Mouse (Mus musculus) testis, postnatal 10 days (tissue): ENCODE measurements around the gene Zcchc24.
"Not testable (repeated sequence)": the region's sequence is repeated elsewhere in the genome, so short reads cannot be mapped to it uniquely, and the experiment has no call there.

ENCODE experiments used
- DNase-seq: peaks from one replicate; pipeline ENCODE4 v3.0.0; 2021; ENCODE audit warnings: low spot score

The Zcchc24 gene

DNA sequence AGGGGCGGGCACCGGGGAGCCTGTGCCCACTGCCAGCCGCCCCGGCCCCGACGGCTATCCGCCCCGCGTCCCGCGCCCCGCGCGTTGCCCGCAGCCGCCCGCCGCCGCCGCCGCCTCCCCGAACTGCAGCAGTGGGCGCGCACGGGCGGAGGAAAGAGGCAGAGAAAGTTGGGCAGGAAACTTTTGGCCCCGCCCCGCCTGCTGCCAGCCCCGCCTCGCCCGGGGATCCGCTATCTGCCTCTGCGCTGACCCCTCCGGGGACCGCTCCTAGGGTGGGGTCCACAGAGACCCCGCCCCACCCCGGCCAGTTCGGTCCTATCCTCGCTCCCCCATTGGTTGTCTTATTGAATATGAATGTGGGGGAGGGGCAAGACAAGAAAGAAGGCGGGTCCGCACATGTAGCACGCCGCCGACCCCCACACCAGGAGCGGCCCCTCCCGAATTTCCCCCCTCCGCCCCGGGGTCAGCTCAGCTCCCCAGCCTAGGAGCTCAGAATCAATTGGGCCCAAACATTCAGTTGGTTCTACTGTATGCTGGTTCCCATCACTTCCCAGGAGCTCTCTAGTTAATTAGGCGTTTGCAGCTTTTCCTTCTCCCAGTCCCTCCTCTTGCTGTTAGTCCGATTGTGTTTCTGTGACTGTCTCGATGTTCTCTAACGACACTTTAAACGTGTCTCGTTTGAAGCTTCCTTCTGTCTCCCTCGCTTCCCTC is at the start of gene Zcchc24:
Gene Zcchc24, minus strand, starts transcription at position 125 of the 711 bp plus-strand sequence.
- peak; percentile 94 for DNase-seq

DNA sequence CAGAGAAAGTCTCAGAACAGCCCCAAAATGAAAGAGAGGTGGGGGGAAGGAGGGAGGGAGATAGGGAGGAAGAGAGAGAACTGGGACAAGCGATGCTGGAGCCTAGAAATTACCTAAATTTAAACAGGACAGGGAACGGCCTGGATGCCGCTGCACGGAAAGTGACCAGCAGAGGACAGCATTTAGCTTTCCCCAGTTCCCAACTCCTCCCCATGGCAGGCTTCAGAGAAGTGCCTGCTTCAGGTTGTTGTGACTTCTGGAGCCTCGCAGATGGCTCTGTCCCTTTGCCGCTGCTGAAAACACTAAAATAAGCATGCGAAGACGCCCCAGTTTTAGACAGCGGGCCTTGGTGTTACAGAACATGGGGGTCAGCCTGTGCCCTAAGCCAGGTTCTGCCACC is 47.6 kb upstream of the Zcchc24 start:
- DNase-seq: peak; percentile 81

DNA sequence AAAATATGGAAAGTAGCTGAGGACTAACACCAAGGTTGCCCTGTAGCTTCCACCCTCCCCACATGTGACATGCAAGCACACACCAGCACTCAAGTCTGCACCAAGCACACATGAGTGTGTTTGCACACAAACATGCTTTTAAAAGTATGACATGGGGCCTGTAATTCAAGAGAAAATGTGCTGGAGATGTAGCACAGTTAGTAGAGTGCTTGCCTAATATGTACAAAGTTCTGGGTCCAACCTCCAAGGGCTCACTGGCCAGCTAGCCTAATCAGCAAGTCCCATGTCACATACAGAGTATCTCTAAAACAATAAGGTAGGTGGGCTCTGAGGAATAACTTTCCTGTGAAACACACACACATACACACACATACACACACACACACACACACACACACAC is 45.3 kb upstream of the Zcchc24 start:
- no peak for DNase-seq

DNA sequence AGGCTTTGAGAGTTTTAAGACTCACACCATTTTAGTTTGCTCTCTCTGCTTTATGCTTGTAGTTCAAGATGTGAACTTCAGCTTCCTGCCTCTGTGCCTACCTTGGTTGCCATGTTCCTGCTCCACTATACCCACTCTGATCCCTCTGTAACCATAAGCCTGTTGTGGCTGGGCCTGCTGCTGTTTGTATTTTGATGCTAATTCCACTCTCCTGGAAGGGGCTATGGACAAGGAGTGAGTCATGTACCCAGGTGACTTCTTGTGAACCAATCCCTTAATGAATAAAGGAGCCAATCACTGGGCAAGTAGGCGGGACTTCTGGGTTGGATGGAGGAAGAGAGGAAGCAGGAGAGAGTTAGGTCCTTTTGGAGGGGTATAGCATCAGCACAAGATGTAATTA is 42.2 kb upstream of the Zcchc24 start:
- not testable (repeated sequence) for DNase-seq

DNA sequence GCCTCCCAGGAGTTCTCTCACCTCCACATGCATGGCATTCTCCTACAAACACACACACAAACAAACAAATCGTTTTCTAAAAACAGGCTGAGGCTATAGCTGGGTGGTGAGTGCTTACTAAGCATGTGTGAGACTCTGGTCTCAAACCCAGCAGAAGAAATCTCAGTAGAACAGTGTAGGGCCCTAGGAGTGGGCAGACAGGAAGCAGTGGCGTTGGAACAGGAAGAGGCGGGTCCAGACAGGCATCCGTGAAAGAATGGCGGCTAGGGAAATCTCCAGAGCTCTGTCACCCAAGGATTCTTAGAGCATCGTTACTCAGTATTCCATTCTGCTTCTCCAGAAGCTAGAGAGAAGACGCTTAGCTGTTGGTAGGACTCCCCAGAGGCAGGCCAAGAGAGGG is 37.7 kb upstream of the Zcchc24 start:
- DNase-seq: no peak

DNA sequence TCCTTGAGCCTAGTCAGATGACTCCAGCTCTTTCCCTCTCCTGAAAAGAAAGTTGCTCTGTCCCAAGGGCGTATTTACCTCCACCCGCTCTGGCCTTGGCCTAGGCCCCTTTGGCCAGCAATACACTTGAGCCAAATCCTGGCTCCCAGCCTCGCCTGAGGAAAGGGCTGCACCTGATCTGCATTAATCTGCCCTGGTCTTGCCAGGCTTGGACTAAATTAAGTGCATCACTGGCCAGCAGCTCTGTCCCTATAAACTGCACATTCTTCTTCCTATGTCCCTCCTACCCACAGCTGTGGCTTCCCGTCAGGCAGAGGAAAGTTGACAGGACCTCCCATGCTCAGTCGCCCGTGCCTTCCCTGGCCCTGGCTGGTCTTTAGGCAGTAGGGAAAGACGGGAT is 37.0 kb upstream of the Zcchc24 start:
- DNase-seq: peak; percentile 63

DNA sequence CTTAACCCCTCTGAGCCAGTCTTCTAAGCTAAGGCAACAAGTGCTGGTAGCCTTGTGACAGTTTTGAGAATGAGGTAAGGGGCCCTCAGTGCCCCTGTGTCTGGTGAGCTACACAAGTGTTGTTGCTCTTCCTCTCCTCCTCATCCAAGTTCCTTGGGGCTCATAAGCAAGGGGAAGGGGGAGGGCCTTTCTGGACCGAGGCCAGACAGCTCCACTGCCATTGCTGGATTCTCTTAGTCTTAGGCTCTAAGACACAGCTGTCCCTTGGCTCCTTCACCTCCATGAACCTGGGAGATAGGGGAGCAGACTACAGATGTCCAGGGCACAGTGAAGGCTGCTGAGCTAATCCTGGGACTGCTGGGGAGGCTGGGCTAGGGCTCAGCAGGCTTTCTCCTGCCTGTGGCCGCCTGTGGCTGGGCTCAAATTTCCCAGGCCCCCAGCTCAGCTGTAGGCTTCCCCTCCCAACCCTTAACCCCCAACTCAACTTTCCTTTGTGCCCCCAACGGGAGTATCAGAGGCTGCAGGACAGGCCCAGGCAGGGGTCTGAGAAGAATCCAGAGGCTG is 34.5 kb upstream of the Zcchc24 start:
- DNase-seq: no peak

DNA sequence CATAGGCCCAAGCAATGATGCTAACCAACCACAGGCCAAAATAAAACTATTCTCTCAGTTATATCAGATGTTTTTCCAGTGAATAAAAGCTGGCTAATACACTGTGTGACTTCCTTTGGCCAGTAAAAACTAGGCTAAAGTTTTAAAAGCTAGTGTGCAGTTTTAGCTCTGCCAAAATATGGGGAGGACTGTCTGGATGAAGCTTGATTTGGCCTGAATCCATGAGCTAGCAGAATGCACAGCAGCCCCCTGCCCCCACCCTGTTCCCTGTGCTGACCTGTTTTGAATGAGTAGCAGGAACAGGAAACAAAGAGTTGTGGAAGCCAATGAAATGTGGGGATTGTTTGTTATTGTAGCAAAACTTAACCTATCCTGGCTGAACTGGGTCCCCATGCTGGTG is 33.7 kb upstream of the Zcchc24 start:
- DNase-seq: no peak

DNA sequence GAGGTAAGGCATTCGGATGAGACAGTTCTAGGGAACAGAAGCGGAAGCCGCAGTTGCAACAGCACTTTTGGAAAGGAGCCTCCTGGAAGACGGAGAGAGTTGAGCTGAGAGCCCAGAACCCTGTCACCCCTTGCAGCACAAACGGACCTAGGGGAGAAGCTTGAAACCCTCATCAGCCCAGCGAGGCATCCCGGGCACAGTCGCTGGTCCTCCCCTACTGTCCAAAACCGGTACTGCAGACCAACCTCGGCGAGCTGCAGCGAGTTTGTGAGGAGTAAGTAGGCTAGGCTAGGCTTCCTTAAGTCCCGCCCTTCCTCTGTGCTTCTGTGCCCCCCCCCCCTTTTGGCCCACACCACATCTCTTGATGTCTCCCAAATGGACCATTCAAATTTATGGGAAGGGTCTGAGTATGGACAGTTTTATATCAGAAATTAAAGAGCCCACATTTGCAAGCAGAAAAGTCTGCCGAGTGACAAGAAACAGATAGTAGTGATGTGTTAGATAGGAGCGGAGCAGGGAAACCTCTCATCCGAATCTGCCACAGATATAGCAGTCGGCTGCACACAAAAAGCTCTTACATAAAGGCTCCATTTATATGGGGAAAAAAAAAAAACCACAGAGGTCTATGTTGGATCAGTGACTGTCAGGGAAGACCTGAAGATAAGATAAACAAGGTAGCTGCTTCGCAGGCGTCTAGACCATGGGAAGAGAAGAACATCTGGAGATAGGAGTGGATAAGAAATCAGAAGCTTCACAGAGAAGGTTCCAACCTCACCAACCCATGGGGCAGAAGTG is 31.5 kb upstream of the Zcchc24 start:
- peak; percentile 94 for DNase-seq

DNA sequence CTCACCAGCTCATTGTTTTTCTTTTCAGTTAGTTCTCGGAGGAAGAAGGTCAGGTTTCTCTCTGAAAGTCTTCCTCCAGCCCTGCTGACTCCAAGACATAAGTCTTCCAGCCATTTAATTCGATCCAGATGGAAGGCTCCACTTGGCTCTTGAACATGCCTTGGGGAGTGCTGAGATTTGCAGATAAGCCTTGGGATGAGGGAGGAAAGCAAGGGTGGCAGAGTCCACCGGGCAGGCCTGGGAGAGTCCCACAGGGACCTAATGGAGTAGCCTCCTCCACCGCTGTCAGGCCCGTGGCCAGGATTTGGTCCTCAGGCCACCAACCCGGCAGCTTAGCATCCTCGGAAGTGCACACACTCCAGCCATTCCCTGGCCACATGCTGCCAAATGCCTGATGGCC is 27.8 kb upstream of the Zcchc24 start:
- no peak for DNase-seq

DNA sequence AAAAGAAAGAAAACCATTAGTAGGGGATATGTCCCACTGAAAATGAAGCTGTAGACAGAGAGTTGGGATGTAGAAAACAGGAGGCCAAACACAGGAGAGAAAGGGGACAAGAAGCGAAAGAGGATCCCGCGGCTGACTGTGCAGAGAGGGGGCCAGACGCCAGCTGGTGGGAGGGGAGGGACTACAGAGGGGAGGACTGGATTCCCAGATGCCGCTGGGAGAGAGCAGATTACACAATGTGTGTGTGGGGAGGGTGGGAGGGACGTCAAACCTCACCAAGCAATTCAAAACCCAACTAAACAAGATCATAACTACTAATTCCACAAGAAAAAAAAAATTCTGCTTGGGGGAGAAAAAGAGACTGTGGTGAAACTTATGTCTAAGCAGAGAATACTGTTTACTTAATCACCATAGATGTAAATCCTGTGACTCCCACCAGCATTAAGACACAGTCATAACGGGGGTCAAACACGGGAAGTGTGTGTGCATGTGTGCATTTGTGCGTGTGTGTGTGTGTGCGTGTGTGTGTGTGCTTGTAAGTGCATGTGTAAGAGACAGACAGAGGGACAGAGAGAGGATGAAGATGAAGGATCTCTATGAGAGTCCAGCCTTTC is 26.8 kb upstream of the Zcchc24 start:
- DNase-seq: peak; percentile 77

DNA sequence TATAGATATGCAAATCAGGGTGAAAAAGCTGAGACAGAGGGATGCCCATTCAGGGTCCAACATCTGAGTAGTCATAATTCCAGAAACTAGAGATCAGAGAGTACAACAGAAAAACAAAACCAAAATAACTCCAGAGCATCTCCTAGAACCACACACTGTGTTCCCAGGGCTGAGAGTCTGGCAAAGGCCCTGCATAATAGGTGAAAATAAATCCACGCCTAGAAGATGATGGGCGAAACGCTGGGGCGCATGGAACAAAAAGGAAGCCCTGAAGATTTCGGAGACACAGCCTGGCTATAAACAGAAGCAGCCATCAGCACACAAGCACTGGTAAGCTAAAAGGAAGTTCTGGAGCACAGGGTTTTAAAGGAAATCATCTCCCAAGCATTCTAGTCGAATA is 26.2 kb upstream of the Zcchc24 start:
- DNase-seq: no peak

DNA sequence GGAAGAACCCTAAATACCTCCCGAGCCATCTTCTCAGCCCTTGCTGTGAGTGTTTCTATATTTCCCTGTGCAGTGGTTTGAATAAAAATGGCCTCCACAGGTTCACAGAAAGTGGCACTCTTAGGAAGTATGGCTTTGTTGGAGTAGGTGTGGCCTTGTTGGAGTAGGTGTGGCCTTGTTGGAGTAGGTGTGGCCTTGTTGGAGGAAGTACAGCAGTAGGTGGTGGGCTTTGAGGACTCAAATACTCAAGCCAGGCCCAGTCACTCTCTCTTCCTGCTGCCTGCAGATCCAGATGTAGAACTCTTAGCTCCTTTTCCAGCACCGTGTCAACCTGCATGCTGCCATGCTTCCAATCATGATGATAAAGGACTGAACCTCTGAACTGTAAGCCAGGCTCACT is 25.5 kb upstream of the Zcchc24 start:
- no peak for DNase-seq

DNA sequence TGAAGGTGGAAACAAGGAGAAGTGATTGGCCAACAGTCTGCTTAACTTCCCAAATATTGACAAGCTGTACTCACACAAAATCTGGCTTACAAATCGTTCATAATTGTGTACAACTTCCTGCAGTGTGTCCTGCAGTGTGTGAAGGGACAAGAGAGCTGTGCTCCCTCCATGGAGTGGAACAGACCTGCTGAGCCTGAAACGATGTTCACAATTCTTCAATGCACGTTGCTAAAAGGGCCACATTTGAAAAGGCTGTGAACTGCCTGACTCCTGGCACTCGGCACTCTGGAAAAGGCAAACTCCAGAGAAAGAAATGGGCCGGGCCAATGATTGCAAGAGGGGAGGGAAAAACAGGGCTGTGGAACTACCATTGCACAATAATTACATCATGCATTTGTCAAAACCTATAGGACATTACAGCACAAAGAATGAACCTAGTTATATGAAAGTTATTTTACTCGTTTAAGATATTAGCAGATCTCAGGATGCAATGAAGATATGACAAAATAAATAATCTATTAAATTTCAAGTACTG is 22.0 kb upstream of the Zcchc24 start:
- no peak for DNase-seq

DNA sequence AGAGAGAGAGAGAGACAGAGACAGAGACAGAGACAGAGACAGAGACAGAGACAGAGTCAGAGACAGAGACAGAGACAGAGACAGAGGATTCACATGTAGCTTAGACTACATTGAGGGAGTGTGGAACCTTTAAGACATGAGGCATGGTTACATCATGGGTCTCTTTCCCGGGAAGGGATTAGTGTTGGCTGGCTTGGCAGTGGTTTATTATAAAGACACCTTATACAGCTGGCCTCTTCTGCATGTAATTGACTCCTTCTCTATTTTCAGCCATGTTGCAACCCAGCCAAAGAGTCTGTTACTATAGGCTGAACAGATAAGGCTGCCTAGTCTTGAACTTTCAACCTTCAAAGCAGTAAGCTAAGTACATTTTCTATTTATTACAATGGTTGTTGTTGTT is 21.1 kb upstream of the Zcchc24 start:
- no peak for DNase-seq

DNA sequence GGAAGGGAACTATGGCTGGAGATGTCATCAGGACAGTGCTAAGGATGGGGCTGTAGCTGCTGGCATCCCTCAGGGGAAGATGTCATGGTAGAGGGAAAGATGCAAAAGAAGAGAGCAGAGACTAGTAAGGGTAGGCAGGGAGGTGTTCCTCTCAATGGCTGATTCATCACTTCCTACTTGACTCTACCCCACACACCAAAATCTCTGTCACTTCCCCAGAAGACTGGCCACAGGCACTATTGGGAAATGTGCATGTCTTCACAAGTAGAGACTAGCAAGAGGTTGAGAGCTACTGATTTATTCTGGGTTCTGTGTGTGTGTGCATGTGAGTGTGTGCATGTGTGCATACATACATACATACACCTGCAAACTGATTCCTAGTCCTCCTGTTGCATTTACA is 20.4 kb upstream of the Zcchc24 start:
- no peak for DNase-seq

DNA sequence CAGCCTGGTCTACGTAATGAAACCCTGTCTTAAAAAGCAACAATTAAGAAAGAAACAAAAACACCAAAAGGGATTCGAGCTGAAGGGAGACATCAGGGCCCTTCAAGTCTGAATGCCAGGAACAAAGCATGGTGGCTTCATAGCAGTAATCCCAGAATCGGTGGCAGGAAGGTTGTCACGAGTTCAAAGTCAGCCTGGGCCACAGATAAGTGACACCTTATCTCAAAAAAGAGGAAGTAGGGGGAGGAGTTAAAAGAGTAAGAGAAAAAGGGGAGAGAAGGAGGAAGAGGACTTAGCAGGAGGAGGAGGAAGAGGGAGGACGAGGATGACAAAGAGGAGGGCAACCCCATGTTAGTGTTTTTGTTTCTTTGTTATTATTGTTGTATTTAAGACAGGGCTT is 19.4 kb upstream of the Zcchc24 start:
- DNase-seq: no peak

DNA sequence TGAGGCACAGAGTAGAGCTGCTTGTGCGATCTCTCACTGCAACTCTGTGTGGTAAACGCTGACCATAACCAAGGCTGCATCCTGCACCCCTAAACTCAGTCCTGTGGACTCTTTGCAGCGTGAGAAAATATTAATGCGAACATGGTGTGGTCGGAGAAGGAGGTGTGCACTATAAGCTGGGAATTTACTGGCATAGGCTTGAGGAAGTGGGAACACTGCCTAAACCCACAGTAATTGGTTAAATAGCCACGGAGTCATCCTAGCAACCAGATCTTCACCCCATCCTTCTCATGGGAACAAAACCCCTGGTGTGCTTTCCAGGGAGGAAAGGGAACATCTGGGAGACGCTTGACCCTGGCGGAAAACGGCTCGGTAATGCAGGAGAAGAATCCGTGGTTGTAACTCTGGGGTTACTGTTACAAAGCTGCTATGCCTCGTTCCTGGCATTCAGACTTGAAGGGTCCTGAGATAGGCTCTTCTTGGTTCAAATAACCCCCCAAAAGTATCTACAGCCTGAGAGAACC is 18.6 kb upstream of the Zcchc24 start:
- DNase-seq: no peak

DNA sequence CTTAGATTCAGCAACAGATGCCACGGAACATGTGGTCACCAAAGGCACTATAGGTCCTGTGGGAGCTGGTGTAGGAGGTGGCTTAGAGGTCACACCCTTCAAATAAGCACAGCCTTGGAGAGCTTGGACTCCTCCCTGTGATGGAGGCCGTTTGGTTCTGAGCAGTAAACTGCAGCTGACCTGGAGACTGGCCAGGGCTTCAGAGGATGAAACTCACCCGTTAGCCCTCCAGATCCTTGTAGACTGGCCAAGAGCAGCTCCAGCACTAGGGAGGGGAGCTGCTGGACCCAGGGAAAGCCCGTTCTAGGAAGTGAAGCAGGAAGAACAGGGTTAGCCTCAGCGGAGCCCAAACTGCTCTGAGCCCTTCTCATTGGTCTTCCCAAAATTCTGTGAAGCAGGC is 18.1 kb upstream of the Zcchc24 start:
- DNase-seq: peak; percentile 83

DNA sequence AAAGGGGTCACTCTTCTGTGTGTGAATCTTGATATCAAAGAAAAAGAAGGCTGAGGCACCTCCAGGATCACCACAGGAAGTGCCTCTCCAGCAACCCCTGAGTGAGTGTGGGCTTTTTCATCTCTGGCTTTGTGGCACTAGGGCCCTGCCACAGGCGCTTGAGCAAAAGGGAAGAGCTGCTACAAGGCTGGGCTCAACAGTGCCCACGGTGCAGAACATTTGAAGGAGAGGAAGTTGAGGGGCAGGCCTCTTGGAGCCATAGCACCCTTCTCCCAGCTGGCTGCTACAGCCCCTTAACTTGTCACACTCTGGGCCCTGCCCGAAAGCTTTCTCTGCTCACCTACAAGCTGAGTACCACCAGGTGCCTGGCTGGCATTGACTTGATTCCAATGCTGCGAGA is 16.4 kb upstream of the Zcchc24 start:
- no peak for DNase-seq

DNA sequence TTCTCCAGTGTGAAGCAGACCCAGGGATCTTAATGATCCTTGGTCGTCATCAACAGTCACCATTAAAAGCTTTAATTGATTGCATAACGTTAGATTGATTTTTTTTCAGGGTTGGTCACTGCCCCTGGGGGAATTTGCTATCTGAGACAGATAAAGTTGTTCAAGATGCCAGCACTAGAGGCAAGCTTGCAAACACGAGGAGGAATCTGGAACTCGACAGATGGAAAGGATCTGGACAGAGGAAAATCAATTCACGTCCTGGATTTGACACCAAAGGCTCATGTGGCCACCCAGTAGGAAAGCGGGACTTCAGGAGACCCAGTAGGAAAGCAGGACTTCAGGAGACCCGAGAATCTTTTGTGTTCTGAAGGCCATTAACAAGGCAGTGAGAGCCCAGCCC is 14.4 kb upstream of the Zcchc24 start:
- no peak for DNase-seq

DNA sequence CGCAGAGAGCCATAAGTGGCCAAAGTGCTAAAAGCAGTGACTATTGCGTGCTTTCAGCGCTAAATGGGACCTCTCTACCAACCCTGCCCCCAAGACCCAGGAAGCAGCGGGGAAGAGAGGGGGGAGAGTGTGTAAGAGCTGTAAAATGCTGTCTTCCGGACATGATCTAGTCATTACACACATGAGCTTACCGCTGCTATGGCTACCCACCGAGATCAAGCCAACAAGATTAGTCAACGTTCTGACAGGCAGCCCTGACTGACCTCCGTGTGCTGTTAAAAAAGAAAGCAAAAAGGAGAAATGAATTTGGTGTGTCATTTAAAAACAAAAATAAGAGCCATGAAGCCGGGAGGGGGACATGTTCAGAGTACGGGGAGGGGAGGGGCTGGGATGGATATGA is 11.8 kb upstream of the Zcchc24 start:
- DNase-seq: no peak
